Mouse (Mus musculus): Measurements from ENCODE around the gene Gm20388.

The Gm20388 gene

DNA sequence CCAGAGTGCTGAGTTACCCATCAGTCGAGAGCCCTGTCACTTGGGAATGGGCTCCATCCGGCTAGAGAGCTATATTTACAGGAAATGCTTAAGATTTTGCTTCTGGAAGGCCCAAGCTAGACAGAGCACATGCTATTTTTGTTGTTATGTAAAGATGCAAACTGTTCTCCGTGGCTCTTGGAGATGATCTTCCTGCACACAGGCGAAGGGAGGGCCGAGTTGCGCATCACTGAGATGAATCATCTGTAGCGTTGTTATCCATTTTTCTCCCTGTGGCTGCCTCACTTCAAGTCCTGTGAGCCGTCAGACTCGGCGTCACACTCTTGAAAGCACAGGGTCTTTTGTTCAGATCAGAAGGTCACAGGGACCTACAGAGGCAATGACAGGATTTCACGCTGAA lies 3963.7 kb downstream of the Gm20388 start:
- no peak for DNase-seq (ENCODE audit: low read depth, low spot score)

DNA sequence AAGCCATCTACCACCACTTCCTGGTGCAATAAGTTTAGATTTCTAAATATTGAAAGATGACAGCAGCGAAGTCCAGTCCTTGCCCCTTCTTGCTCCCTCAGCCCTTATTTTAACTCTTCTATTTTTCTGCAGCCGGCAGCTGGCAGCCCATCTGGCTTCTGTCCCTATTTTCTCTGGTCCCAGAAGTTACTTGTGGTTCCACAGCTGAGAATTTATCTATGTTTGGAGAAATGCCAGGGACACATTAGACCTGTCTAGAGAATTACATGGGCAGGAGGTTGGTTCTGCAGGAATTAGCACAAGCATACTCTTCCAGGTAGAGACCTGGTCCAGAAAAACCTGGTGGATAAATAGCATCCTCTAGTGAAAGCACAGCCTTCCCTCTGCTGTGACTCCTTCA lies 3967.2 kb downstream of the Gm20388 start:
- DNase-seq (ENCODE audit: low read depth, low spot score): no peak

DNA sequence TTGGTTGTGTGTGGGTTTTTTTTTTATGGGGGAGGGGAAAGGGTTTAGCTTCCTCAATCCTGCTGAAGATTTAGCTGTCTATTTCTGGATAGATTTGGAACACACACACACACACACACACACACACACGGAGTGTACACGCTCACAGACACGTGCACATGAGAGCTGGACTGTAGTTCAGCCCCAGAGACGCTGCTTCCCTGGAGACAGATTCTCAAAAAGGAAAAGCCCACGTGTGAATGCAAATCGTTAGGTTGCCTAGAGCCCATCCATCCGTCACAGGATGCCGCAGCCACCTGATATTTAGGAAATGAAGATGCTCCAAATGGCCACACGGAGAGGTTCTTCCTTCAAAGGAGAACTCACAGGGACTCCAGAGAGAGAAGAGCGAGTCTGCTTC lies 3969.6 kb downstream of the Gm20388 start:
- no peak for DNase-seq (ENCODE audit: low read depth, low spot score)

DNA sequence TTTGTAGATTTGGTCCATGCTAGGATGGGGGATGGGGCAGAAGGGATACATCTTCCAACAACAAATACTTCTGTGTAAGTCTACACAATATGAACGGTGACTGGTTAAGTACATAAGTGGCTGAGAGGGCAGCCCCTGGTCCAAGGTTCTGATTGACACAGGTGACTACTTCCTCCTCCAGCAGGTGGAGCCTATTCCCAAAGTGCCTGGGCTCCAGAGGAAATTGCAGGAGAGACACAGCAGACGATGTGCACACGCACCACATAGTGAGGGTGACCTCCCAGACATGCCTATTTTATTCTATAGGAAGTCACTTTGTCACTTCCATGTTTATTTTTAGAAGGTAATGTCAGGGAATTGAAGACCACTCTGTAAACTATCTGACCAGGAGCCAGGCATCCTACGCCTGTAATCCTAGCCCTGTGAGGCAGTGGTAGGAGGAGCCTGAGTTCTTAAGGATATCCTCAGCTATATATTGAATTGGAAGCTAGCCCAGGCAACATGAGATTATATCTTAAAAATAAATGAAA lies 3970.2 kb downstream of the Gm20388 start:
- no peak for DNase-seq (ENCODE audit: low read depth, low spot score)

DNA sequence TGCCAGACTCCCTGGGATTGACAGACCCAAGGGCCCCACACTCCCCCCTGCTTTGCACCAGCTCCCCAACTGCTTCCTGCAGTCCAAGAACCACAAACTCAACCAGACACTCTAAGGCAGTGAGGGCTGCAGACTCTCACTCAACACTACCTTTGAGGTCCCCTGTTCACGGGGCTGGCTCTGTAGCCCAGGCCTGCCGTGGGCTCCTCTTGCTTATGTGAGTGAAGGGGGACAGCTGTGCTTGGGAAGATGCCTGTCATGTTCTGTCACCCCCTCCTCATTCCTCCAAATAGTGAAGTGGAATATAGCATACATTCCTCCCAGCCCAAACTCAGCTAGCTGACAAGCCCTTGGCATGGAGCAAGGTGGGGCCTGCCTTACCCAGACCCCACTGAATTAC lies 3971.8 kb downstream of the Gm20388 start:
- no peak for DNase-seq (ENCODE audit: low read depth, low spot score)

DNA sequence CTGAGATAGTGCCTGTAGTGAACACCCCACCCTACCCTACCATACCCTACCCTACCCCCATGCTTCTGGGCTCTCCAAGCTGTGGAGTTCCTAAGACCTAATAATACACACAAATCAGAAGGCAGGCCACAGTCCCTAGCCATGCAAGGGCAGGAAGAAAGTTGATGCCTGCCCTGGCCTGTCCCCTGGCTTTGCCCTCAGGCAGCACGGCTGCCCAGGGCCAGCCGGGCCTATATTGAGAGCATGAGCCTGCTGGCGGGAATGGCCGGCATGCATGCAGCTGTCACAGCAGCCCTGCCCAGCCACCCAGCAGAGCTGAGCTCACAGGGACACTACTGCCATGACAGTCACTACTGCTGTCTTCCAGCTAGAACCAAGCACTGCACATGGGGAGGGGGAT lies 3972.5 kb downstream of the Gm20388 start:
- no peak for DNase-seq (ENCODE audit: low read depth, low spot score)

DNA sequence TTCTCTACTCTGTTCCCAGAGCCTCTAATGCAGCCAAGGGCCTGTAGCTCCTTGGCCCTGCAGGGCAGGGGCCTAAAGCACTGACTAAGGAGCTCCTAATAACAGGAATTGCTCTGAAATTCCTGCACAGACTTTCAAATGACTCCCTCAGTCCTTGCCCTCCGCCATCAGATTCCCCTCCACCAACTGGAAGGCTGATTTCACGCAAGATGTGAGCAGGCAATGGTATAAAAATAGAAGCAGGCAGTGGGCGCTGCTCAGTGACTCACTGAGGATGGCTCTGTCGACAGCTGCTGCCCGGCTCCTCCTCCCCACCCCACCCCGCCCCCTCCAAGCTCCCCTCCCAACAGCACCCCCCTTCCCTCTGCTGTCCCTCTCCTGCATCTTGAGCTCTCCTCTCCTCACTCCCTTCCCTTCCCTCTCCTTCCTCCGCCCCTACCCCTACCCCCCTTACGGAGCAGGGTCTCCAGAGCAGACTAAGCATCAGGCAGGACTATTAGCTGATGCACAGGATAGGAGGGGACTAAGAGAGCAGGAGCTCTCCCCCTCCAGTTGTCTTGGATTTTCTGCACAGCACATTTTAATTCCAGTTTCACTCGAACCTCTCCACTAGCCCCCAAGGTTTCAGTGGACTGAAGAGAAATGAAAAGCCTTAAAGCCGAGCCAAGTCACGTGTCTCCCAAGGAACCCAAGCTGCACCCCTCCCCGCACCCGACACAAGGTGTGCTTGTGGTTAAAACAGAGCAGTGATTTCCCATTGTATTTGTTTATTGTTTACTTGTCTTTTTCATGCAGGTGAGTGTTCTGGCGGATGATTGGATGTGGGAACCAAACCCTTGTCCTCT lies 3974.3 kb downstream of the Gm20388 start:
- no peak for DNase-seq (ENCODE audit: low read depth, low spot score)

DNA sequence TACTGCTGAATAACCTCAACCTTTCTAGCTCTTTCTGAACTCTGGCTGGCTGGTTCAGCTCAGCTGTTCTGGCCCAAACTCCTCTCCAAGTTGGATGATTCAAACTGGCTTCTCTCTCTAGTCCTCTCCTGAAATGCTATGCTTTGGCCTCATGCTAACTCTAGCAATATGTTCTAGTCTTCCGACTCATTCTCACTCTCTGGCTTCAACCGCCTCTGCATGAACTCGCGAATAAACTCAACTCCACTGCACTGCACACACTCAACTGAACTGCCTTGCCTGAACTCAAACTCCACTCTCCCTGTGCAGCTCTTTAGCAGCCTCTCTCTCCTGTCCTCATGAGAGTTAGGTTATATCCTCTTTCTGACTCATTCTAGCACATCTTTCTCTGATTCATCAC lies 3976.5 kb downstream of the Gm20388 start:
- no peak for DNase-seq (ENCODE audit: low read depth, low spot score)

DNA sequence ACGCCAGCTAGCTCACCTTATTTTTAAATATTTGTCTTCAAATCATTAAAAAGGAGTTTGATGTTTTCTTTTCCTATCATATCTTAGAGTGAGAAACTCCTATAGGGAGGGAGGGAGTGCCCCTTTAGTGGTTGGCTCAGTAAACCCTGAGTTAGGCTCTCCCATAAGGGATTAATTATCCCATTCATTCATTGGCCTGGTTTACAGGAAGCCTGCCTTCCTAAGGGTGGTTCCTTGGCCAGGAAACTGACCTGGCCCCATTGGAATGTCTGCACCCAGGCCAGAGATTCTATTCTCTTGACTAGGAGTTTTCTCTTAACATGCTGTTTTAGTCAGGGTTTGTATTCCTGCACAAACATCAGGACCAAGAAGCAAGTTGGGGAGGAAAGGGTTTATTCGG lies 3977.3 kb downstream of the Gm20388 start:
- no peak for DNase-seq (ENCODE audit: low read depth, low spot score)

DNA sequence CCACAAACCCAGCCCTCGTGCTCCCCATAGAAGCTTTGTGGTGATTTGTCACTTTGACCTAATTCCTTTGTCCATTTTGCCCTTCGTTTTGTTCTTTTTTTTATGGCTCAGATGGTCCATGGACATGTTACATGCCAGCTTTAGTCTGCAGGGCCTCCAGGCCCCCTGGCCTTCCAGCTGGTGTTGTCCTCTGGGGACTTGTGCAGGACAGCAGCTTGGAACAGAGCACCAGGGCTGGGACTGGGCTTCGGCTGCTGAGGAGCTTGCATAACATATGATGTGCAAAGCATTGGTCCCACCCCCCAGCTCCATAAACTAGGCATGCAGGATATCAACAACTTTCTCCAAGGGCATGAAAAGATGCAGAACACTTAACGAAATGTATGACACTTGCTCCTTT lies 3979.2 kb downstream of the Gm20388 start:
- no peak for DNase-seq (ENCODE audit: low read depth, low spot score)

DNA sequence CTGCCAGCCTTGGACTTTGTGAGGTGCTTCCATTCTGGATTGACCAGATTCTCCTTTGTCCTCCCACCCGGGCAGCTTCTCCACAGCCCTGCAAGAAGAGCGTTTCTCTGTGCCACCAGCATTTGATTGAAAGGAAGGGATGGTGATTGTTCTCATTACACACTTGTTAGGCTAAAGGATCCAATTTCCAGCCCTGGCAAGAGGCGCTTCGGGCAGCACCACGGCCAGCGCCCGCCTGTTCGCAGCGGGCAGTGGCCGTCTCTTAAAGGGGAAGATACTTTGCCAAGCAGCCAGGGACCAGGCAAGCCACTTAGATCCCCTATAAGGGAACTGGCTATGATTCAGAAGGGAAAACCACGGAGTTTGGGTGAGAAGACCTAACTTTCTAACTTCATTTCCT lies 3980.6 kb downstream of the Gm20388 start:
- DNase-seq (ENCODE audit: low read depth, low spot score): no peak

DNA sequence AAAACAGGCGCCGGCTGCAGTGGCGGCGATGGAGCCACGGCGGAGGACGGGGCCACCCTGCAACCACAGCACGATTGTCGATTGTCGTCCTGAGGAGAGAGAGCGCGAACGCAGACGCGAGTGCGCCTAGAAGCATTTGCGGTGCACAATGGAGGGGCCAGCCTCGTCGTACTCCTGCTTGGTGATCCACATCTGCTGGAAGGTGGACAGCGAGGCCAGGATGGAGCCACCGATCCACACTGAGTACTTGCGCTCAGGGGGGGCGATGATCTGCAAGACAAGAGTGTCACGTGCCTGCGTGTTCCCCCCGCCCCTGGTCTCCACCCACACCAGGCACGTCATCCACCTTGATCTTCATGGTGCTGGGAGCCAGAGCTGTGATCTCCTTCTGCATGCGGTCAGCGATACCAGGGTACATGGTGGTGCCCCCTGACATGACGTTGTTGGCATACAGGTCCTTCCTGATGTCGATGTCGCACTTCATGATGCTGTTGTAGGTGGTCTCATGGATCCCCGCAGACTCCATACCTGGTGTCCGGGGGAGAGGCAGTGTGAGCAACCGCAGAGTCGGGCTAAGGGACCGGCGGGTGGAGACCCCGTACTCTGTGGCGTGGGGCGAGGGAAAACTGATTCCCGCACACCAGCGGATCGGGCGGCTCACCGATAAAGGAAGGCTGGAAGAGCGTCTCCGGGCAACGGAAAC lies 3981.4 kb downstream of the Gm20388 start:
- DNase-seq (ENCODE audit: low read depth, low spot score): no peak

DNA sequence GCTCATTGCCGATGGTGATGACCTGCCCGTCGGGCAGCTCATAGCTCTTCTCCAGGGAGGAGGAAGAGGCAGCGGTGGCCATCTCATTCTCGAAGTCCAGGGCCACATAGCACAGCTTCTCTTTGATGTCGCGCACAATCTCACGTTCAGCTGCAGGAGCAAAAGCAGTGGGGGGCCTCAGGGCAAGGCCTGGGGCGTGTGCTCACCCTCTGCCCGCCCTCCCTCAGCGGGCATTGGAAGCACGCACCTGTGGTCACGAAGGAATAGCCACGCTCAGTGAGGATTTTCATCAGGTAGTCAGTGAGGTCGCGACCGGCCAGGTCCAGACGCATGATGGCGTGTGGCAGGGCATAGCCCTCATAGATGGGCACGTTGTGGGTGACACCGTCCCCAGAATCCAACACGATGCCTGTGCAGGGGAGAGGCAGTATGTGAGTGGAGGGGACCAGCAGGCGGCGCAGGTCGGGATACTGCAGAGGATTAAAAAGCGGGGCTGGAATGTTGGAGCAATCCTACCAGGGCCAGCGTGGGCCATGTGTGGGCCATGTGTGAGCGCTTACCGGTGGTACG lies 3982.0 kb downstream of the Gm20388 start:
- DNase-seq (ENCODE audit: low read depth, low spot score): no peak

DNA sequence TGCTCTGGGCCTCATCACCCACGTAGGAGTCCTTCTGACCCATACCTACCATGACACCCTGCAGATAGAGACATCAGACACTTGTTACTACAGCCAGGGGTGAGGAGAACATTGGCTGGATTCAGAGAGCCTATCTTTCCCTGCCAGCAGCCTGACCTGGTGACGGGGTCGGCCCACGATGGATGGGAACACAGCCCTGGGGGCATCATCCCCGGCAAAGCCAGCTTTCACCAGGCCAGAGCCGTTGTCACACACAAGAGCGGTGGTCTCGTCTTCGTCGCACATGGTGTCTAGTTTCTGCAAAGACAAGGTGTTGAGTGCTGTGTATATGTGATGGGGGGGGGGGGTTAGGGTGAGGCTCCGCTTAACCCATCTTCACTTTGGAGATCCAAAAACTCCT lies 3982.8 kb downstream of the Gm20388 start:
- DNase-seq (ENCODE audit: low read depth, low spot score): no peak

DNA sequence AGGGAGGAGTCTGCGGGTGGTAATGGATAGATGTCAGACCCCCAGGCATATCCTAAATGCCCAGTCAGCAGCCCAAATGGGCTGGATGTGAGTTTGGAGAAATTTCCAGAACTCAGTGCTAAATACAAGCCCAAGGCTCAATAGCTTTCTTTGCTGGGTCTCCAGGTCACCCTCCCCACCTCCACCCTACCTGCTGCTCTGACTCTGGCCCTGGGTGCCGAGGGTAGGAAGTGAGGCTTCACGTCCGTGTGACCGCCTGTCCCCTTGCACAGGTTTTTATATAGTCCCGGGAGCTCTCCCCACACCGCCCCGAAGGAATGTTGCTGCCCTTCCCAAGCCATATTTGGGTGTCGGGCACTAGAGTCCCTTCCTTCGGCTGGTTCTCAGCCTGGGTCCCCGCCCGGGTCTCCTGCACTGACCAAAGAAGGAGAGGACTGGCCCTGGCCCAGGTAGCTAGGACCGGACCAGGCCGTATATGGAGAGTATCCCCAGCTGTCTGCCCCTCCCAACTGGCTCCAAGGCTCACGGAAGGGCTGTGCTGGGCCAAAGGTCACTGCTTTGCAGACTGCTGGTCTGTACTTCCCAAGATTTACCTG lies 3984.0 kb downstream of the Gm20388 start, which contains the start of gene Acta1:
Acta1 (minus strand) TSS at position 250 of the 596 bp plus-strand sequence.
- no peak for DNase-seq (ENCODE audit: low read depth, low spot score)

DNA sequence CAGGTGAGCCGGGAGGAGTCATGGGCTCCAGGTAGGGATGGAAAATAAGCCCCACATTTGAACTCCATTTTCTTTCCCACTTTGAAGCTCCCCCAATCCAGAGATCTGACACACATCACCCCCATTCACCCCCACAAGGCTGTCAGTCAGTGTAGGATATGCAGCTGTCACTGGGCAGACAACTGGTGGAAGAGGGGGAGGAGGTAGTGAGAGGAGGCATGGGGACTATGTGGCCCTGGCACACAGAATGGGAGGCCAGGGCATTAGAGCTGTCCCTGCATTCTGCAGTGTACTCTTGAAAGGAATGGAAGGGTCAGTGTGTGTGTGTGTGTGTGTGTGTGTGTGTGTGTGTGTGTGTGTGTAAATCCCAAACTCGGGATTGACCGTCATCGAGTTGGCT lies 3984.6 kb downstream of the Gm20388 start:
- DNase-seq (ENCODE audit: low read depth, low spot score): no peak

DNA sequence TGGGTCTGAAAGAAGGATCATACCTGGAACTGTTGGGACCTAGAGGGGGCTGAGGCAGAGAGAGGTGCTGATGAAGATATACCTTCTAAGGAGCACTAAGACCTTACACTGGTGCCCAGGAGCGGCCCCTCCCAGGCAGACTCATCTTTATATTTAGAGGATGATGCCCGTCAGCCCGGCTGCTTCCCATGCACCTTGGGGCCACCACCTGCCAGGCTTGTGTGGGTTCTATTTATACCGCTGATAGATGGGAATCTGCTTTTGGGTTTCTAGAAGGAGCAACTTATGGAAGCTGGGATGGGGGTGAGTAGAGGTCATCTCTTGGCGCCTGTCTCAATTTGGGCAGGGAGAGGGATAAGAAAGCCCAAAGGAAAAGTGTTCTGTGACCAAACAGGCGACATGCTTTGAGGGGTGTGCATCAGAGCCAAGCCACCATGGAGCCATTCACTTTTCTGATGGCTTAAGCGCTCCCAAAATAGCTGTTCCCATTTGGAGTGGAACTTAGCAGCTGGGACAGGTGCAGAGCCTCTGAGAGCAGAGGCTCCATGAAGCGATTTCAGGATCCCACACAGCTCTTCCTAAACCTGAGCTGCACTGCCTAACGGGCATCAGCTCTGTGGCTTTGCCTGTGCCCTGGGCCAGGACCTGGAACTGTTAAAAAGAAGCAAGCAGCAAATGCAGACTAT lies 3985.2 kb downstream of the Gm20388 start:
- no peak for DNase-seq (ENCODE audit: low read depth, low spot score)

DNA sequence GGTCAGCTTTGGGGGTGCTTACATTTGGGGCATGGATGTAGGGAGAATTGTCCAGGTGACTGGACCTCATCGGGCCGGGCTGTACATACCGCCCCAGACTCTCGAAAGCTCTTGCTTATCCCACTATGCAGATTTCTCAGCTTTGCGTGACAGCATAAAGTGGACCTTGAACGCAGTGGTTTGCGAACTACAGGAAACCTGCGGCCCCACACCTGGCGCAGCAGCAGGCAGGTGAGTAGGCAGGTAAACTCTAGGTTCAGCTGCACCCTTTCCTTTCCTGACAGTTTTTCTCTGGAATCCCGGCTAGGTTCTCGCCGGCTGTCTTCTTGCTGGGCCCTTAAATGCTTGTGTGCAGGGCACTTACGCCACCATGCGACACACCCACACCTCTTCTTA lies 3985.7 kb downstream of the Gm20388 start:
- no peak for DNase-seq (ENCODE audit: low read depth, low spot score)

DNA sequence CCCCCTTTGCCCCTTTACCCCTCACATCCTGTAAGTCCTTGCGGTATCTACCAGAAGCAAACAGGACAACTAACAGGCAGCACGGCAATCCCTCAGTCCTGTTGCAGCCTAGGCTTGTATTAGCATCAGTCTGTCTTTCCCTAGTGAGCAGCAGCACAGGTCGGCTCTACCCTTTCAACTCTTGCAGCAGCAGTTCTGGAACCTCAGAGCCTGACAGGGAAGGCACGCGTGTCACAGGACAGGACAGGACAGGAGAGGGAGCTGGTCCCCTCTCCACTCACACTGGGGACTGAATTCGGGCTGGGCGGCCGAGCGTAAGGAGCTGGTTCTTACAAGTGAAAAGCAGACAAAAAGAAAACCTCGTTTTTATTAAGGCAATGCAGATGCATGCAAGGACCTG lies 3986.1 kb downstream of the Gm20388 start:
- no peak for DNase-seq (ENCODE audit: low read depth, low spot score)

DNA sequence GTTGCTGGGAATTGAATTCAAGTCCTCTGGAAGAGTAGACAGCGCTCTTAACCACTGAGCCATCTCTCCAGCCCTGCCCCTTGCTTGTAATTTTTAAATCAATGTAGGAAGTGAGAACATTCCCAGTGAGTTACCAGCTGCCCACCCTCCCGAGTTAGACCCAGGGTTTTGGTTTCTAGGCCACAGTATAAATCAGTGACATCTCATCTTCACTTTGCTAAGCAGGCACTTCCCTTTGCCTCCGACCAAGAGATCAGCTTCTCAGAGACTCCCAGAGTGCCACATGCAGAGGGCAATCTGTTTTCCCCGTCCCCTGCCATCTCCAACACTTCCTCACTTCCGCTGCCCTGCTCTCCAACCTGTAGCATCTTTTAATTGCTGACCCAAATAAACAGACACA lies 3987.9 kb downstream of the Gm20388 start:
- no peak for DNase-seq (ENCODE audit: low read depth, low spot score)

DNA sequence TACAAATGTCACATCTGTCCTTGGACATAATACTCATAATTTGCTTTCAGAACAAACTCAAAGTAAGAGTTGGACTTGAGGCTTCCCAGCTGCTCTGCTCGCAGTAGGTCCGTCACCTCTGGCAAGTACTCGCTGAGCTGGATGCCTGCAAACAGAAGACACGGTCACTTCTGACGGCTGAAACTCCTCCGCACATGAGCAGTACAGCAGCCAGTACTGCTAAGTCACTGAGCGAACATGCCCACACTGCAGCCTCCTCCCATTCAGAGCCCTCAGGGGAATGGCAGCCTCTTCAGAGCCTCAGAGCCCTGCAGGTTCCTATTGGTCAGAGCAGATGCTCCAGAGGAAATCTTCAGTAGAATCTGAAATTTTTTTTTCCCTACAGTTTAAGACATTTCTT lies 3988.7 kb downstream of the Gm20388 start:
- DNase-seq (ENCODE audit: low read depth, low spot score): no peak

DNA sequence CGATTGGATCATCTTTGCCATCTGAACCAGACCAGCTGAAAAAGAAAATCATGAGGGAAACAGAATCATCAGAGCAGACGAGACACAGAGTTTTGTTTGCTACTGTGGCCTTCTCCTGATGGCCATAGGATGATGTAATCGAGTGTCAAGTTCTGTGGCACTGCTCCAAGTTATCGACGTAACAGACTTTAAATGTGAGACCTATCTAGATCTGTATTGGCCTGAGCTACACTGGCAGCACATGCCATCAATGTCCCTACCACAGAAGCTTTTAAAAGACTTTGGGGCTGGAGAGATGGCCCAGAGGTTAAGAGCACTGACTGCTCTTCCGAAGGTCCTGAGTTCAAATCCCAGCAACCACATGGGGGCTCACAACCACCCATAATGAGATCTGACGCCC lies 3992.0 kb downstream of the Gm20388 start:
- no peak for DNase-seq (ENCODE audit: low read depth, low spot score)

All from retina, adult 2 months (tissue).